In genomic region chr11:117731470-117731869, GRCm38 (mm10) we compare ENCODE assay signal across 18 mouse cellular contexts. TPM values are rescaled to one million over a fixed set of nuclear protein-coding genes. Genes with fewer than 3 reads are reported as not detected.
A peak's percentile ranks its signal among the peaks of the same experiment; 100 is the strongest.
DNase-seq lines count a peak whose midpoint lies in the region; ATAC-seq and TF ChIP-seq lines count a peak whose summit lies in the region.
"Had no signal": no experiment of that assay in that cellular context is flagged by ENCODE, and none has a peak within 500 bp of the region (broad histone marks: within the 10 kb centered on the region; RNA-seq: fewer than 3 reads in every experiment).

No protein-coding gene starts in this region.

- H3K4me2 ChIP-seq in kidney, postnatal 0 days (ENCODE audit: low read length), result no peak overlapping the region
- no peak overlapping the region for H3K4me2 ChIP-seq in stomach, postnatal 0 days (replicated peaks; ENCODE audit: low read depth)
- H3K4me2 ChIP-seq: forebrain, embryonic 15.5 days; hindbrain, embryonic 14.5 days; limb, embryonic 12.5 days; liver, embryonic 11.5 days; midbrain, embryonic 11.5 days had no signal

- 0 out of 2 replicates have a peak, but pooled peaks cover 16% of the 10 kb centered on the region for H3K36me3 ChIP-seq in kidney, postnatal 0 days (ENCODE audit: insufficient read depth, low read length)
- H3K36me3 ChIP-seq in stomach, postnatal 0 days (ENCODE audit: control insufficient read depth, insufficient read depth, low read length), result peaks cover 4% of the 10 kb centered on the region; the same call in 1 of the 2 replicates

- DNase-seq in layer of hippocampus, adult 2 months (ENCODE audit: low spot score in 2 of 2), result no peak
- no peak for DNase-seq in layer of hippocampus, postnatal 25 days (ENCODE audit: extremely low spot score in 1 of 2, low spot score in 1 of 2)
- peak; percentile 29 for DNase-seq in kidney, adult 18-20 months
- peak; percentile 31 for DNase-seq in kidney, postnatal 0 days (ENCODE audit: low spot score)
- no peak for DNase-seq in stomach, postnatal 0 days (ENCODE audit: low spot score)
- DNase-seq in adipocyte (ENCODE audit: low spot score), result no peak
- no peak for DNase-seq in frontal cortex, postnatal 25 days (ENCODE audit: low spot score in 2 of 2)
- DNase-seq: heart, postnatal 36 days; layer of hippocampus, postnatal 36 days; liver, postnatal 0 days; lung, postnatal 10 days had no signal

- no peak overlapping the region for H3K4me3 ChIP-seq in layer of hippocampus, adult 2 months
- H3K4me3 ChIP-seq in kidney, postnatal 0 days (replicated peaks; ENCODE audit: low read depth, low read length), result no peak overlapping the region
- no peak overlapping the region for H3K4me3 ChIP-seq in stomach, postnatal 0 days (ENCODE audit: low read depth, low read length)
- H3K4me3 ChIP-seq: embryonic facial prominence, embryonic 10.5 days; forebrain, embryonic 15.5 days; limb, embryonic 12.5 days had no signal

- peak overlapping the region; percentile 76; the same call in 1 of the 2 replicates for H3K27ac ChIP-seq in layer of hippocampus, adult 2 months
- peak overlapping the region; percentile 87 for H3K27ac ChIP-seq in kidney, postnatal 0 days
- H3K27ac ChIP-seq in stomach, postnatal 0 days (replicated peaks), result 0 out of 2 replicates have a peak overlapping the region, but pooled peaks have one; percentile 6
- H3K27ac ChIP-seq: embryonic facial prominence, embryonic 10.5 days; forebrain, embryonic 15.5 days; hindbrain, embryonic 14.5 days; limb, embryonic 12.5 days had no signal

- peaks cover 27% of the 10 kb centered on the region for H3K4me1 ChIP-seq in kidney, postnatal 0 days (replicated peaks; ENCODE audit: insufficient read depth, low read length)
- H3K4me1 ChIP-seq in stomach, postnatal 0 days (replicated peaks; ENCODE audit: control insufficient read depth, insufficient read depth), result 0 out of 2 replicates have a peak, but pooled peaks cover 3% of the 10 kb centered on the region
- H3K4me1 ChIP-seq: forebrain, embryonic 15.5 days had no signal

- 0 out of 2 replicates have a peak, but pooled peaks have one; percentile 9 for ATAC-seq in kidney, postnatal 0 days (replicated peaks; ENCODE audit: low FRiP score, low read depth)
- ATAC-seq in stomach, postnatal 0 days (ENCODE audit: low FRiP score, low TSS enrichment), result no peak
- no peak for ATAC-seq in megakaryocyte-erythroid progenitor cell, adult 5-6 weeks (replicated peaks; ENCODE audit: low FRiP score, low TSS enrichment, poor library complexity, severe bottlenecking)
- ATAC-seq: forebrain, embryonic 15.5 days; liver, postnatal 0 days had no signal

- H3K27me3 ChIP-seq in kidney, postnatal 0 days (ENCODE audit: insufficient read depth, low read length), result no peaks in the 10 kb centered on the region
- H3K27me3 ChIP-seq in stomach, postnatal 0 days (ENCODE audit: control insufficient read depth, insufficient read depth, low read length), result no peaks in the 10 kb centered on the region
- H3K27me3 ChIP-seq: forebrain, embryonic 15.5 days; limb, embryonic 12.5 days had no signal

- no peak for TF ChIP-seq CTCF in layer of hippocampus, adult 2 months (conservative IDR thresholded peaks at IDR 0.05)
- TF ChIP-seq CTCF in kidney, postnatal 0 days (IDR thresholded peaks at IDR 0.05; ENCODE audit: low read depth), result no peak
- TF ChIP-seq CTCF in stomach, postnatal 0 days (IDR thresholded peaks at IDR 0.05; ENCODE audit: low read depth), result no peak

- 68% methylated on average over 7 of the region's 7 CpGs for WGBS in kidney, postnatal 0 days
- 64% methylated on average over 7 of the region's 7 CpGs for WGBS in stomach, postnatal 0 days

- H3K9me3 ChIP-seq in kidney, postnatal 0 days (replicated peaks; ENCODE audit: low read length), result no peaks in the 10 kb centered on the region
- no peaks in the 10 kb centered on the region for H3K9me3 ChIP-seq in stomach, postnatal 0 days (ENCODE audit: control insufficient read depth, low read length)
- H3K9me3 ChIP-seq: embryonic facial prominence, embryonic 10.5 days; forebrain, embryonic 15.5 days; limb, embryonic 12.5 days had no signal

- no peak for TF ChIP-seq EP300 in stomach, postnatal 0 days (optimal IDR thresholded peaks at IDR 0.05)

- no peak overlapping the region for H3K9ac ChIP-seq in kidney, postnatal 0 days (ENCODE audit: low read depth, low read length)
- H3K9ac ChIP-seq in stomach, postnatal 0 days (ENCODE audit: low read length), result no peak overlapping the region
- H3K9ac ChIP-seq: forebrain, embryonic 15.5 days; hindbrain, embryonic 14.5 days; limb, embryonic 12.5 days; liver, postnatal 0 days had no signal

RNA-seq across cellular contexts. Expression of gene Tmc8, which starts 50.4 kb away (rescaled TPM):
- under 1 TPM; 0.64 to 0.91 TPM for total RNA-seq in layer of hippocampus, adult 2 months (2021)
- under 1 TPM; 0.35 to 0.89 TPM for total RNA-seq in layer of hippocampus, postnatal 25 days (2021)
- polyA plus RNA-seq in kidney, postnatal 0 days (2015; fragmentation: Nextera tagmentation; extraction: Ambion mirVana), result 2.3 and 3.6 TPM in 2 replicates
- polyA plus RNA-seq in stomach, postnatal 0 days (2015; fragmentation: Nextera tagmentation; extraction: Ambion mirVana), result 8.9 and 10.0 TPM in 2 replicates
- total RNA-seq in megakaryocyte-erythroid progenitor cell, adult 5-6 weeks (2014; fragmentation: Nextera tagmentation), result 16.2 and 38.2 TPM in 2 replicates
- total RNA-seq in megakaryocyte-erythroid progenitor cell, adult 5-6 weeks (2017), result 7.3 and 11.3 TPM in 2 replicates

RNA-seq across cellular contexts. Expression of gene Tmc6, which starts 50.5 kb away (rescaled TPM):
- total RNA-seq in layer of hippocampus, adult 2 months (2021), result 1 to 10 TPM; 6.6 to 8.4 TPM
- 1 to 10 TPM; 5.3 to 5.5 TPM for total RNA-seq in layer of hippocampus, postnatal 25 days (2021)
- polyA plus RNA-seq in kidney, postnatal 0 days (2015; fragmentation: Nextera tagmentation; extraction: Ambion mirVana), result 38.8 and 39.2 TPM in 2 replicates
- polyA plus RNA-seq in stomach, postnatal 0 days (2015; fragmentation: Nextera tagmentation; extraction: Ambion mirVana), result 21.0 and 24.1 TPM in 2 replicates
- 101 and 172 TPM in 2 replicates for total RNA-seq in megakaryocyte-erythroid progenitor cell, adult 5-6 weeks (2014; fragmentation: Nextera tagmentation)
- 13.6 and 39.7 TPM in 2 replicates for total RNA-seq in megakaryocyte-erythroid progenitor cell, adult 5-6 weeks (2017)

Comparison
In these comparisons a context has a peak if more than half of its experiments do, and no peak if none do; other contexts are left out.
1. DNase-seq: peak in kidney, adult 18-20 months (single experiment) and kidney, postnatal 0 days (single experiment); none in layer of hippocampus, adult 2 months (0 of 2), layer of hippocampus, postnatal 25 days (0 of 2), stomach, postnatal 0 days (single experiment), adipocyte (single experiment) and frontal cortex, postnatal 25 days (0 of 2).
2. H3K27ac ChIP-seq: peak in every context shown above with its lines; median percentile 87 in kidney, postnatal 0 days; 76 in layer of hippocampus, adult 2 months; 6 in stomach, postnatal 0 days.
3. RNA of gene Tmc8, which starts 50.4 kb away (total RNA-seq): 7.3 to 38.2 TPM in megakaryocyte-erythroid progenitor cell, adult 5-6 weeks; 0.64 to 0.91 TPM in layer of hippocampus, adult 2 months and 0.35 to 0.89 TPM in layer of hippocampus, postnatal 25 days; every median in the first group is over 4 times any median in the second.